Mouse (Mus musculus) adrenal gland, adult 10 weeks (tissue): ENCODE data around the gene Foxj1. TPM values are rescaled to one million over a fixed set of nuclear protein-coding genes. Genes with fewer than 3 reads are reported as not detected.

Source experiments
- polyA plus RNA-seq: library from polyadenylated mRNA; stranded (reverse); fragments of 350-450 nt; fragmentation: Illumina TruSeq; extraction: RNeasy Lipid Tissue Mini Kit (QIAGEN cat#74804); gene quantifications from one replicate; pipeline ENCODE4 v1.2.3, GENCODE M21; 2014; ENCODE audit warnings: low read depth, low replicate concordance

Foxj1 gene
- not detected for polyA plus RNA-seq

DNA sequence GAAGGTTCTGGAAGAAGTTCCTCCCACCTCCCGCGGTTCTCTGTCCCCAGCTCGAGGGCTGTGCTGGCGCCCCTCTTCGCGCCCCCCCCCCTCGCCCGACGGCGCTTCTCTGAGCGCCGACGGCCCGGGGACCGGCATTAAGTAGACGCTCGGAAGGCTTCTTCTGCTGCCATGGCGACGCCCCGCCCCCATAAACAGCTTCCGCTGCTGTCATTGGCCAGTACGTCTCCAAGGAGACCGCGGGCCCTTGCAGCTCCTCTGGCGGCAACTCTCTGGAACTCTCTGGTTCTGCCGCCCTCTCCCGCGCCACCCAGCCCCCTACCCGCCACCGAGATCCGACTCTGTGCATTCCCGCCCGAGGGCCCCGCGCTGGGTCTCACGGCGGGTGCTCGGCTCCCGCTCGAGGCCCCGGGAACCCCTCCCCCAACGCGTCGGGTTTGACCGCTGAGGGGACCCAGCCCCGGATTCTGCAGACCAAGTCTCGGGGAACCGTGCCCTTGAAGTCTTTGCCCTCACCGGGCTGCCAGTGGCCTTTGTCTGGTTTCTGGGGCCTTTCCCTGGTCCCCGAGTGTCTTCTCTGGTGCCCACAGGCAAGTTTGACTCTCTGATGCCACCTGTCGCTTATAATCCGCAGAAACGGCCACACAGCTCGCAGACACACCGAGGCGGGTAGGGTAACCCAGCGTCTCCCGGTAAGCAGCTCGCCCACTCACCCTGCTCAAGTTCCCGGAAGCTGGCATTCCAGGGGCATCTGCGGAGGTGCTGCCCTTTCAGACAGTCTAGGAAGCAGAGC lies at the start of gene Foxj1:
TSS of gene Foxj1 (minus strand) at position 156 of the 793 bp plus-strand sequence.

DNA sequence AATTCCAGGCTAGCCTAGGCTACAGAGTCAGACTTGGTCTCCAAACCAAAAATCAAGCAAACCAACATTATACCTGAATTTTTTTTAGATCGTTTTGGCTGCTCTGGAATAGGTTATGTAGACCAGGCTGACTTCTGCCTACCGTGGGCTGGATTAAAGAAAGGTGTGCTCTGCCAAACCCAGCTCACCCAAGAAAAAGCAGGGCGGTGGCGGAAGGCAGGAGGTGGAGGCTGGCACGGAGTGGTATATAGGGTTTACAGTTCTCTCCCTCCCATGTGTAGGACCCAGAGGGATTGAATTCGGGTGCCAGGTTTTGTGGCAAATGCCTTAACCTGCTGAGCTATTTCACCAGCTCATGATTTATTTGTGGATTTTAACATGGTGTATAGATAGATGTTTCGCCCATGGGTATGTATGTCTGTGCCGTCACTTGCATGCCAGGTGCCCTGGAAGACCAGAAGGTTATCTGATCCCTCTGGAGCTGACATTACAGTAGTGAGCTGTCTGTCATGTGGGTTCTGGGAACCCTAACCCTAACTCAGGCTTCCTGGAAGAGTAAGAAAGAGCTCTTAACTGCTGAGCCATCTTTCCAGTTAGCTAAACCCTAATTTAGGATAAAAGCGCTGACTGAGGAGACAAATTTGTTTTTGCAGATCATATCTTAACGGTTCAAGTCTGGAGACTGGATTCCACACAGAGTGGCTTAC lies 28.0 kb downstream of the Foxj1 start, which contains the start of gene Exoc7:
TSS of gene Exoc7 (minus strand) at position 215 of the 707 bp plus-strand sequence.

DNA sequence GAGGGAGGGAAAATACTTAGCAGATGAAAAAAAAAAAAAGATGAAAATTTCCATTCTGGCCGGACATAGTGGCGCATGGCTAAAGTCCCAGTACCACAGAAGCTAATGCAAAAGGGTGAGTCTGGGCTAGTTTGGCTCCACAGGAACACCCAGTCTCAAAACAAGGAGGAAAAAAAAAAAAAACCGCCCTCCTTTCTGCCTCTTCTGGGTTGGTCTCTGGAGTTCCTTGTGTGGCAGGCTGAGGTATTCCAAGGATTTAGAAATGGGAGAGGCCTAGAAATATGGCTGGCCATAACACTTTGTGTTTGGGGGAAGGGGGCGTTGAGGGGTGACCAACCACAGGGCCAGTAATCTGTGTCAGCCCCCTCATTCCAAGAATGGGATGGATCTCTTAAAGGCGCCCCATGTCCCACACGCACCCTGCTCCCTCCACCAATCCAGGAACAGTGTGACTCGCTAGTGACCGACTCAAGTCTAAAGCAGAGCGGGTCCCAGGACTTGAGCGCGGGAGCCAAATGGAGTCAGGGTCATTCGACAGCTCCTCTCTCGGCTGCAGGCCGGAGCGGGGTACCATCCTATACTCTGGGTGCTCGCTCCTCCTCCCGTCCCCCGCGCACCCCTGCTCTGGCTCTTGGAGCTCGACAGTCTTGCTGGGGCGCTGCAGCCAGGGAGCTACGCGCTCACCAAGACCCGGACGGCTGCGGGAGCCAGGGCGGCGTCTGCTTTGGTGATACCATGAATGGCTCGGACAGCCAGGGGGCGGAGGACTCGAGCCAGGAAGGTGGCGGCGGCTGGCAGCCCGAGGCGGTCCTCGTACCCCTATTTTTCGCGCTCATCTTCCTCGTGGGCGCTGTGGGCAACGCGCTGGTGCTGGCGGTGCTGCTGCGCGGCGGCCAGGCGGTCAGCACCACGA lies 54.2 kb downstream of the Foxj1 start, which contains the start of gene Galr2:
TSS of gene Galr2 (plus strand) at position 189 of the 913 bp plus-strand sequence.

Other genes starting within 250 kb of the Foxj1 start
- gene Wbp2, start 248.4 kb downstream of the Foxj1 start, polyA plus RNA-seq: 20.4 TPM
- gene Trim47, start 208.2 kb downstream of the Foxj1 start, polyA plus RNA-seq: not detected
- 6.2 TPM for gene Trim65, start 204.3 kb downstream of the Foxj1 start, polyA plus RNA-seq
- 2.7 TPM for gene Mrpl38, start 196.5 kb downstream of the Foxj1 start, polyA plus RNA-seq
- 17.7 TPM for gene Fbf1, start 167.2 kb downstream of the Foxj1 start, polyA plus RNA-seq
- gene Ten1, start 136.5 kb downstream of the Foxj1 start, polyA plus RNA-seq: 2.0 TPM
- gene Acox1, start 136.4 kb downstream of the Foxj1 start, polyA plus RNA-seq: 192 TPM
- not detected for gene Evpl, start 97.3 kb downstream of the Foxj1 start, polyA plus RNA-seq
- gene Srp68, start 61.2 kb downstream of the Foxj1 start, polyA plus RNA-seq: 10.0 TPM
- gene Galr2, start 54.5 kb downstream of the Foxj1 start, polyA plus RNA-seq: not detected
- 9.3 TPM for gene Exoc7, start 28.2 kb downstream of the Foxj1 start, polyA plus RNA-seq
- 0.82 TPM for gene Rnf157, start 77.6 kb upstream of the Foxj1 start, polyA plus RNA-seq
- 8.3 TPM for gene Ubald2, start 98.7 kb upstream of the Foxj1 start, polyA plus RNA-seq
- gene Qrich2, start 130.8 kb upstream of the Foxj1 start, polyA plus RNA-seq: not detected
- gene Prpsap1, start 158.8 kb upstream of the Foxj1 start, polyA plus RNA-seq: 31.6 TPM
- gene Sphk1, start 195.5 kb upstream of the Foxj1 start, polyA plus RNA-seq: not detected
- 3.7 TPM for gene Ube2o, start 246.0 kb upstream of the Foxj1 start, polyA plus RNA-seq